In genomic region chr6:83115011-83115671, GRCm38 (mm10) we compare ENCODE assay signal across 8 mouse cellular contexts. TPM values are rescaled to one million over a fixed set of nuclear protein-coding genes. Genes with fewer than 3 reads are reported as not detected.
A peak's percentile ranks its signal among the peaks of the same experiment; 100 is the strongest.
DNase-seq lines count a peak whose midpoint lies in the region; ATAC-seq lines count a peak whose summit lies in the region.

Gene Mogs (plus strand): TSS chr6:83115496.

- H3K9me3 ChIP-seq in heart, embryonic 13.5 days = no peaks in the 10 kb centered on the region
- no peaks in the 10 kb centered on the region for H3K9me3 ChIP-seq in liver, embryonic 12.5 days (replicated peaks)

- H3K4me3 ChIP-seq in heart, embryonic 13.5 days = peak within 1 kb of the TSS; percentile 80
- peak within 1 kb of the TSS; percentile 86 for H3K4me3 ChIP-seq in liver, embryonic 12.5 days

- H3K36me3 ChIP-seq in heart, embryonic 13.5 days = peaks cover 50% of the 10 kb centered on the region
- peaks cover 48% of the 10 kb centered on the region for H3K36me3 ChIP-seq in liver, embryonic 12.5 days
- H3K36me3 ChIP-seq in splenic B cell, adult 2 months (ENCODE audit: control insufficient read depth, insufficient read depth, low read length, poor library complexity, severe bottlenecking) = peaks cover 3% of the 10 kb centered on the region; the same call in 1 of the 2 replicates

- peak; percentile 77 for ATAC-seq in heart, embryonic 13.5 days (ENCODE audit: extremely low read depth, insufficient number of reproducible peaks, low FRiP score, low TSS enrichment)
- ATAC-seq in liver, embryonic 12.5 days = peak; percentile 91

- WGBS in heart, embryonic 13.5 days = under 1% methylated on average over 58 of the region's 58 CpGs
- 2% methylated on average over 56 of the region's 58 CpGs for WGBS in liver, embryonic 12.5 days (ENCODE audit: insufficient replicate concordance)

- peak within 1 kb of the TSS; percentile 84 for H3K27ac ChIP-seq in heart, embryonic 13.5 days (replicated peaks)
- peak within 1 kb of the TSS; percentile 88 for H3K27ac ChIP-seq in liver, embryonic 12.5 days

- H3K9ac ChIP-seq in heart, embryonic 13.5 days = peak within 1 kb of the TSS; percentile 93
- H3K9ac ChIP-seq in liver, embryonic 12.5 days = peak within 1 kb of the TSS; percentile 96

- H3K4me1 ChIP-seq in heart, embryonic 13.5 days = peaks cover 54% of the 10 kb centered on the region
- peaks cover 83% of the 10 kb centered on the region for H3K4me1 ChIP-seq in liver, embryonic 12.5 days

- peak within 1 kb of the TSS; percentile 98 for H3K4me2 ChIP-seq in heart, embryonic 13.5 days
- peak within 1 kb of the TSS; percentile 95 for H3K4me2 ChIP-seq in liver, embryonic 12.5 days

- no peaks in the 10 kb centered on the region for H3K27me3 ChIP-seq in heart, embryonic 13.5 days (replicated peaks)
- H3K27me3 ChIP-seq in liver, embryonic 12.5 days (replicated peaks) = no peaks in the 10 kb centered on the region
- no peaks in the 10 kb centered on the region for H3K27me3 ChIP-seq in splenic B cell, adult 2 months (ENCODE audit: control insufficient read depth, insufficient read depth, low read length, poor library complexity, severe bottlenecking)

- peak; percentile 92 for DNase-seq in CD4-positive, CD25-positive, alpha-beta regulatory T cell, adult 2 months (ENCODE audit: low read depth, low spot score)
- peak; percentile 74 for DNase-seq in c-Kit-negative CD71-positive TER-119-positive erythroid progenitor cells, embryonic 14.5 days (ENCODE audit: low read depth, low spot score)
- peak; percentile 56 for DNase-seq in fibroblast of lung, adult 2 months (ENCODE audit: low read depth)
- DNase-seq in kidney, postnatal 10 days = peak; percentile 98
- DNase-seq in naive thymus-derived CD4-positive, alpha-beta T cell, adult 2 months (ENCODE audit: low read depth) = peak; percentile 89
- peak; percentile 92 for DNase-seq in splenic B cell, adult 2 months (ENCODE audit: low read depth, low spot score)

RNA-seq across cellular contexts. Expression of gene Mogs, which starts in this region (rescaled TPM):
- 18.5 and 22.0 TPM in 2 replicates for polyA plus RNA-seq in heart, embryonic 13.5 days (2015; fragmentation: Nextera tagmentation; extraction: Ambion mirVana)
- 83.5 and 86.9 TPM in 2 replicates for polyA plus RNA-seq in liver, embryonic 12.5 days (2016; fragmentation: Nextera tagmentation; extraction: Ambion mirVana)

Comparison
In these comparisons a context has a peak if more than half of its experiments do, and no peak if none do; other contexts are left out.
1. Peak in every context shown above with its lines: DNase-seq, ATAC-seq, H3K4me3 ChIP-seq and H3K27ac ChIP-seq.